Mouse (Mus musculus): ENCODE measurements around the gene Gm7102. TPM values are rescaled to one million over a fixed set of nuclear protein-coding genes. Genes with fewer than 3 reads are reported as not detected.

The Gm7102 gene
- polyA plus RNA-seq, 1 experiment from 2014 or later, result 0.13 TPM

DNA sequence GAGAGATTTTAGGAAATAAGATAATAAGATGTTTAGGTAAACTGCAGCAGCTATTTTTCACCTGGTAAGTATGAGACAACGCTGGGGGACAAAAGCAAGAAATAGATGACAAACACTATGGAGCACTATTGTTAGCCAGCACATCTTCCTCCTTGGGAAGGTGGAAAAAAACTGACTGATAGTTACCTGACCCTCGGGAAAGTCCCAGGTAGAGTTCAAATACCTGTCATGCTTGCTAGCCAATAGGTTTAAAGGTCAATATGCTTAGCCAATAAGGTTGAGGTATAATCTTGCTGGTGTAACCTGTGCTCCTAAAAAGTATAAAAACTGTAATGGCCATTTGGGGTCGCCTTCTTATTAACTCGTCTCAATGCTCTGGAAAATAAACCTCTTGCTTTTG, 34.8 kb downstream of the Gm7102 start:
- H3K4me3 ChIP-seq (replicated peaks; ENCODE audit: low read length), result peak overlapping the region; percentile 77
- H3K27ac ChIP-seq, result no peak overlapping the region
- peaks cover 14% of the 10 kb centered on the region for H3K4me1 ChIP-seq (replicated peaks; ENCODE audit: control insufficient read depth, insufficient read depth, low read length)
- ATAC-seq (ENCODE audit: low FRiP score), result no peak
- no peak for DNase-seq (ENCODE audit: low spot score)
- WGBS, result 20% methylated on average over 4 of the region's 4 CpGs
- H3K9ac ChIP-seq, result peak overlapping the region; percentile 76
- no peaks in the 10 kb centered on the region for H3K36me3 ChIP-seq (replicated peaks; ENCODE audit: control insufficient read depth, insufficient read depth)
- no peaks in the 10 kb centered on the region for H3K9me3 ChIP-seq (ENCODE audit: control insufficient read depth, low read length)
- H3K27me3 ChIP-seq (ENCODE audit: control insufficient read depth, insufficient read depth, low read length), result no peaks in the 10 kb centered on the region
- peak overlapping the region; percentile 69 for H3K4me2 ChIP-seq (replicated peaks)

GRCm38 (mm10) chr19:61140342-61141206, 35.5 kb downstream of the Gm7102 start, which contains the start of gene Zfp950:
Gene Zfp950, minus strand, starts transcription at chr19:61140840.
- peak within 1 kb of the TSS; percentile 77 for H3K4me3 ChIP-seq (replicated peaks; ENCODE audit: low read length)
- WGBS, result 2% methylated on average over 18 of the region's 18 CpGs
- 0 out of 2 replicates have a peak within 1 kb of the TSS, but pooled peaks have one; percentile 45 for H3K27ac ChIP-seq
- H3K4me2 ChIP-seq (replicated peaks), result peak within 1 kb of the TSS; percentile 69
- peak within 1 kb of the TSS; percentile 76 for H3K9ac ChIP-seq
- H3K27me3 ChIP-seq (ENCODE audit: control insufficient read depth, insufficient read depth, low read length), result no peaks in the 10 kb centered on the region
- DNase-seq (ENCODE audit: low spot score) (peak; percentile 83), ATAC-seq (ENCODE audit: low FRiP score) (peak; percentile 100)
- H3K9me3 ChIP-seq (ENCODE audit: control insufficient read depth, low read length), result no peaks in the 10 kb centered on the region
- peaks cover 14% of the 10 kb centered on the region for H3K4me1 ChIP-seq (replicated peaks; ENCODE audit: control insufficient read depth, insufficient read depth, low read length)
- H3K36me3 ChIP-seq (replicated peaks; ENCODE audit: control insufficient read depth, insufficient read depth), result no peaks in the 10 kb centered on the region

DNA sequence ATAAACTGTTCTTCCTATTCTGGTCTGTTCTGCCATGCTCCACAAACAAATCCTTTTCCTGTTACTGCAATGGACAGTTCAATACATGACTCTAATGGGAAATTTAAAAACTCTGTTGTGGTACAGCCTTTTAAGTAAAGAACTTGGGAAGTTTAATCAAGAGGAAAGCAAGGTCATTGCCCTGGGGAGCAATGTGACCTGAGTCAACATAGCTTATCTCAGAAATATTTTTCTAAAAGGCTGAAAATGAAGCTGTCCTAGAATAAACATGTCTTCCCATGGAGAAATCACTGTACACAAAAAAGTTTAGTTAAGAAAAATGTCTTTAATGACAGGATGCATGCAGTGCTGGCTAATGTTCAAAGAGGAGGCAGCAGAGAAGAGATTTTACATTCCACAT, 37.5 kb downstream of the Gm7102 start:
- H3K4me2 ChIP-seq (replicated peaks), result no peak overlapping the region
- no peaks in the 10 kb centered on the region for H3K36me3 ChIP-seq (replicated peaks; ENCODE audit: control insufficient read depth, insufficient read depth)
- H3K4me3 ChIP-seq (replicated peaks; ENCODE audit: low read length), result no peak overlapping the region
- no peak overlapping the region for H3K27ac ChIP-seq
- DNase-seq (ENCODE audit: low spot score) (no peak), ATAC-seq (ENCODE audit: low FRiP score) (no peak)
- H3K27me3 ChIP-seq (ENCODE audit: control insufficient read depth, insufficient read depth, low read length), result no peaks in the 10 kb centered on the region
- peaks cover 14% of the 10 kb centered on the region for H3K4me1 ChIP-seq (replicated peaks; ENCODE audit: control insufficient read depth, insufficient read depth, low read length)
- no peak overlapping the region for H3K9ac ChIP-seq
- H3K9me3 ChIP-seq (ENCODE audit: control insufficient read depth, low read length), result no peaks in the 10 kb centered on the region

DNA sequence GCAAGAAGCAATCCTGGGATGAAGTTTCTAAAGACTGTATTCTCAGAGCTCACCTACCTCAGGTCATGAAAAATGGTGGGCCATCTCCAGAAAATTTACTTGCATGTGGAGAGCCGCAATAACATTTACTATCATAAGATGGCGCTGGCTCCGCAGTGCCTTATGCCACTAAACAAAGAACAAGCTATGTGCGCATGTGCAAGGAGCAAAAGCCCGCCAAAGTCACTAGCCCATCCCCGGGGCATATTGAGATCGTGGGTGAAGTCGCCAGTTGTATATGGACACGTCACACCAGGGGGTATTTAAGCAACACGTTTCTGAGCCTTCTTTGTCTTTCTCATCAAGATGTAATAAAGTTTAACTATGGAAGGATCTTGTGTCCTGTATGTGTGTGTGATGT, 45.0 kb downstream of the Gm7102 start:
- Histone ChIP-seq H3K36me3 (replicated peaks; ENCODE audit: control insufficient read depth, insufficient read depth) (peaks cover 6% of the 10 kb centered on the region; the same call in 1 of the 2 replicates), H3K4me3 (replicated peaks; ENCODE audit: low read length) (no peak overlapping the region)
- 93% methylated on average over 10 of the region's 10 CpGs for WGBS

More for the DNA sequence above, 45.0 kb downstream of the Gm7102 start:
- ATAC-seq (ENCODE audit: low FRiP score) (no peak), DNase-seq (ENCODE audit: low spot score) (no peak)
- Histone ChIP-seq H3K27ac (no peak overlapping the region), H3K9ac (no peak overlapping the region), H3K27me3 (ENCODE audit: control insufficient read depth, insufficient read depth, low read length) (no peaks in the 10 kb centered on the region), H3K4me1 (replicated peaks; ENCODE audit: control insufficient read depth, insufficient read depth, low read length) (no peaks in the 10 kb centered on the region), H3K4me2 (replicated peaks) (no peak overlapping the region), H3K9me3 (ENCODE audit: control insufficient read depth, low read length) (peaks cover 12% of the 10 kb centered on the region)

Other genes starting within 250 kb of the Gm7102 start
- gene Zfp950, start 35.5 kb downstream of the Gm7102 start, polyA plus RNA-seq (2014; fragmentation: Nextera tagmentation; extraction: Ambion mirVana), result 45.0 and 45.3 TPM in 2 replicates
- gene Gm6020, start 7.6 kb upstream of the Gm7102 start, polyA plus RNA-seq (2014; fragmentation: Nextera tagmentation; extraction: Ambion mirVana), result not detected in 2 replicates
- gene Csf2ra, start 52.1 kb upstream of the Gm7102 start, polyA plus RNA-seq (2014; fragmentation: Nextera tagmentation; extraction: Ambion mirVana), result 41.6 and 55.8 TPM in 2 replicates
- not detected in 2 replicates for gene Gm21060, start 120.8 kb upstream of the Gm7102 start, polyA plus RNA-seq (2014; fragmentation: Nextera tagmentation; extraction: Ambion mirVana)

Data from hindbrain, embryonic 14.5 days (tissue).